Mouse (Mus musculus): ENCODE measurements at regions not wholly inside any gene's neighbourhood (a gene's known extent, or its start where the extent isn't known, plus 50 kb on each side); places are given as distances from the start of the nearest gene placed in this dataset.

- TF ChIP-seq CTCF (IDR thresholded peaks at IDR 0.05; ENCODE audit: extremely low read depth, insufficient read length, insufficient replicate concordance, low read depth, low read length) (no peak), POLR2A (IDR thresholded peaks at IDR 0.05; ENCODE audit: low read depth, low read length) (no peak)
Measured at GRCm38 (mm10) chr8:89833715-89834114, 514.4 kb downstream of the Tox3 start.

Data from small intestine, adult 2 months (tissue).